Mouse (Mus musculus) retina, adult 2 months (tissue): ENCODE measurements around the gene Prkce.

Experiments
- DNase-seq: peaks from one replicate; pipeline ENCODE4 v3.0.0-alpha.2; 2012; ENCODE audit warnings: low read depth, low spot score

Gene Prkce

GRCm38 (mm10) chr17:86299576-86299975, 132.0 kb downstream of the Prkce start:
- no peak for DNase-seq

DNA sequence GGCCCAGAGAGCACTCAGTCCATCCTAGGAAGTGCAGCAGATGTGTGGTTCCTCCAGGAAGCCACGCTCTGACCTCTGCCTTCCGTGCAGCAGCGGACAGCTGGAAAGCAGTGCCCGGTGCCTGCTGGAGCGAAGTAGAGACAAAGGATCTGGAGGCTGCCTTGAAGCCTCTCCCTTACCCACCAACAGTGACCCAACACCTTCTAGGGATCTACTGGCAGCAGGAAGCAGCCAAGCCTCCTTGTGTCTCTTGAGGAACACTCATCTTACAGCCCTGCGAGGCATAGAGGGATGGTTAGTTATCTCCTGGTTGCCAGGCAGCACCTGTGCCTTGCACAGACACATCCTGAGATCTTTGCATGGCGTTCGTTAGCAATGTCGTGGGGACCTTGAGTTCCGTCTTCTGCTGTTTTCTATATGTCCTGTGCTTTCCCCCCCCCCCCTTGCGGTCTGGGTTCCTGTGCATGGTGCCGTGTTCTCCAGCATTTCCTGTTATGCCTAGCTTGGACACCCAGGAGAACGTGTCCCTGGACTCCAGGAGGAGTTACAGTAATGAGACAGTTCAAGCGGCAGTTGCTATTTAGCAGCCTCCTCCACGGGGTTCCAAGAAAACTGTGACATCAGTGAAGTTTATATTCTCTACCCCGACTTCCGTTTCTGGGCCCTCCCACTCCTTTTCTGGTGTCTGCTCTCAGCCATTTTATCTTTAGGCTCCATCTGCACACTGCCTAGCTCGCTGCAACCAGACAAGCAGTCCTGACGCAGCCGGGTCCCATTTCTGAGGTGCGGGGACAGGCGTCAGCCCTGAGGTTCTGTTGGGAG, 133.4 kb downstream of the Prkce start:
- DNase-seq: no peak

DNA sequence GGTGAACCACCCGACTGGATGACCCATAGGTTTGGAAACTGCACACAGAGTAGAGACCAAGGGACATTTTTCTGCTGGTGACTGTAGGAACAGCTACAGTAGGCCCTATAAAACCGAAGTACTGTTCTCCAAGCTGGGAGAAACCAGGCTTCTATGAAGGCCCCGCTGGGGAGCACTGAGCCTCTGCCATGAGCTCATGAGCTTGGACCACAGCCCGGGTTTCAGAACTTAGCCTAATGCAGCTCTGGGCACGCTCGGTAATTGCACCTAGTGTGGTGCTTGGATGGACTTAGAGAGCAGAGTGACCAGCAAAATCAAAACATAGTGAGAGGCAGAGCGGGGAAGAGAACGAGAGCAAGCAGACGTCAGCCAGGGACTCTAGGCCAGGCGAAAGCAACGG, 134.7 kb downstream of the Prkce start:
- no peak for DNase-seq

DNA sequence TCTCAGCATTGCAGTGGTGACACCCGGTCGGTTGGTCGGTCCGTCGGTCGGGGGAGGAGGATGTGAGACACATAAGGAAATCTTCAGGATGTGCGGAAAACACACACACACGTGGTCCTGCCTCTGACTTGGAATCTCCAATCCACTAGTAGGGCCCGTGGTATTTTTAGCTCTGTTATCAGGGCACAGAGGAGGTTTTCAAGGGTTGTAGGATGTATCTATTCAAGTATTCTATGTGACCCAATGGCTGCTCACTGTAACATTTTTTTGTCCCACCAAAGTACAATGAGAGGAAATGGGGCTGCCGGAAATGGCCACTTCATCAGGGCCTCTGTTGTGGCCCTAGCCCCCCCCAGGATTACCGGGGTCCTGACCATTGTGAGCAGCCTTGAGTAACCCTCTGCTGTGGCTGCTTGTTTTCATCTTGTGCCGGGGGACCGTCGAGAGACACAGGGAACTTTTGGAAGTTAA, 135.3 kb downstream of the Prkce start:
- no peak for DNase-seq

DNA sequence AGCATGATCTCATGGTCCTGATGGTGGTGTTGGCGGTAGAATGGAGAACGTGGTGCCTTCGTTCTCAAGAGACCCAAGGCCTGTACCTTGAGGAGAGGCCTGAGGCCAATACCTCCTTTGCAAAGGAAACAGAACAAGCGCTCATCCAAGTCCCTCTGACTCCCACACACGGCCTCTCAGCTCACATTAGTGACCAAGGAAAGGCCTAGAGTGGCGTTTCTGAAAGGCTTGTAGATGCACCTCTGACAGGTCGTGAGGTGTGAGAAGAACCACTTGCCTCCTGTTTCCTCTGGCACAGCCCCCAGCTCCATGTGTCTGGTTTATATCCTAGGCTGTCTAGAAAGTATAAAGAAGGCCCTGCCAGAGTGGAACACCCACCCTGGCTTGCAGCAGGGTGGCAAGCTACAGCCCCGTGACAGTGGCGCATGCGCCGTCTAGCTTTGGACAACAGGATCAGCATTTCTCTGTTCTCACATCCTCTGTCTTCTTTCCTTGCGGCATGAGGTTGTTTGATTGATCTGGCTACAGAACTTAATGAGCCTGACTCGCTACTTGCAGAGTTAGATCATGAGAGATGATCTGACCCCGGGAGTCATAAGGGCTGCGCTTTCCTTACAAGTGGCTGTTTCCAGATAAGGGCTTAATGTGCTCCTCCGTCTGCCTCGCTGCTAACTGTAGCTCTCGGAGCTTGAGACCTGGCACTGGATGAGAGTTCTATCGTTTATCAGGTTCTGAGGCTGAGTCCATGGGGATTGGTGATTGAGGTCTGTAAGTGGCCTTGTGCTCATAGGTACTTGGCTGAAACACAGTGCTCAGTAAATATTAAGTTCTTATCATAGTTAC, 136.0 kb downstream of the Prkce start:
- no peak for DNase-seq

DNA sequence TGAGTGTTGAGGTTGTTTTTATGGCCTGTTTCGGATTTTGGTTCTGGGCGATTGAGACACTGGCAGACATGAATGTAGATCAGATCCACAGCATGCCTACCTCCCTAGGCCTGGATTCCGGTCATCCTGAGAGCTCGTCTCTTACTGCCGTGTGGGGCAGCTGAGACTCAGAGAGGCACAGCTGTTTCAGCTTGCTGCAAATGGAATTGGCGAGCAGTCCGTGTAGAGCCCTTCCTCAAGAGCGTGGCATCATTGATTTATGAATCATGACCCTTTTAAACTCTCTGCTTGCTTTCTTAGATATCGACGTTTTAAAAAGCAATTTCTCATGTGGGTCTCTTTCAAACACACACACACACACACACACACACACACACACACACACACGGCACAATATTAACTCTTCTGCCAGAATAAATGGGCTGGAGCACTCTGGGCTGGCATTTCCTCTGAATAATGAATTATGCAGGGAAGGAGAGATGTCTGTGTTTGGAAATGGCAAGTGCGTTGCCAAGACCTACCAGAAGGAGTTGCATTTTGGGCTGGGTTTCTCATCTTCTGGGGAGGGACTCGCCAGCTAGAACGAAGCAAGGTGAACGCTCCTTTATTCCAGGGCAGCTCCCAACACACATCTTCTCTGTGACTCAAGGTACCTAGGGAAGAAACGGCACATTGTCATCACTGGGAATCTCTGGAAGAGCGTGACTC, 137.5 kb downstream of the Prkce start:
- no peak for DNase-seq

- no peak for DNase-seq
Observed at GRCm38 (mm10) chr17:86306161-86306560, 138.6 kb downstream of the Prkce start.

- DNase-seq: no peak
Observed at GRCm38 (mm10) chr17:86313413-86314139, 146.0 kb downstream of the Prkce start.

DNA sequence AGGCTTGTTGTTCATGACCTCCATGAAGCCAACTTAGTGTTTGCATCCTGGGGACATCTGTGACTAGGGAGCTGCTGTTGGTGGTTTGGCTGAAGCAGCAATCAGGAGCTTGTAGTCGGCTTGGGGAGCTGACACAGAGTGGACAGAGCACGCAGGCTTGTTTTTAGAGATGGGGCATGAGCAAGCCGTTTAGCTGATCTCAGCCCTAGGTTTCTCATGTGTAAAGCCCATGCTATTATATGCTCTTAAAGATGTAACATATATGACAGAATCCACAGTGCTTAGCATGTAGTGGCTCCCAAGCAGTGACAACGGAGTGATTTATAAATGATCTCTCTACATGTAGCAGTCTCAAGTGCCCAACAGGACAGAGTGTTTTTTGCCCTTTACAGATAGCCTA, 148.3 kb downstream of the Prkce start:
- DNase-seq: no peak

- no peak for DNase-seq
Observed at GRCm38 (mm10) chr17:86316771-86317170, 149.2 kb downstream of the Prkce start.

DNA sequence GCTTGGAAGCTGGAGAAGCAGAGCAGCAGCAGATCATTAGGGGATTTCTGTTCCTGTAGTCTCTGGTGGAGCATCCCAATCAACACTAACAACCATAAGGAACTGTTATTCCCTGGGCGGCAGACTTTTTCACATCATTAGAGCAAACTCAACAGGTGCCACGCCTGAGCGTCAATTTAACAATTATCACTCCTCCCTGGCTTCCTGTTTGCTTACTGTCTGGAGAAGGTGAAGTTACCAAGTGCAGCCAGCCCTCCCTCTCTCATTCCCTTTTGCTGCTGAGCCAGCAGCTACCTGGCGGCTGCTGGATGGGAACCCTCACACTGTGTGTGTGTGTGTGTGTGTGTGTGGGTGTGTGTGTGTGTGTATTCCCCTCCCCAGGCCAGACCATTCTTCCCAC, 149.6 kb downstream of the Prkce start:
- DNase-seq: no peak

- no peak for DNase-seq
Observed at GRCm38 (mm10) chr17:86319967-86320602, 152.5 kb downstream of the Prkce start.

DNA sequence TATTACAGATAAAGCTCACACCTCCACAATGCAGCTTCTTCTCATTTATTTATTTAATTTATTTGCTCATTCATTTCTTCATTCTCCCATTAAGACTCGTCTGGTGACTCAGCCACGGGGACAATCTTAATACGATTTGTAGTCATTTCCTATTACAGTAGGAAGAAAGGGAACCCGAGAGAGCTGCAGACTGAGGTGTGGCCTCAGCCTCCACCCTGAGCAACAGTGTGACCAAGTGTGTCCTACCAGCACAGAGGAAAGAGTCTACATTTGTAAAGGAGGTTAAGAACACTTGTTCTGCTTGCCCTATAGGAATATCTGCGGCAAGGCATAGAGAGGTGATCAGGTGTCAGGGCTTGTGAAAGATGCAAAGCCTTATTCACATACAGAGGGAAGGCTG, 155.3 kb downstream of the Prkce start:
- no peak for DNase-seq

- no peak for DNase-seq
Observed at GRCm38 (mm10) chr17:86323310-86323709, 155.7 kb downstream of the Prkce start.

DNA sequence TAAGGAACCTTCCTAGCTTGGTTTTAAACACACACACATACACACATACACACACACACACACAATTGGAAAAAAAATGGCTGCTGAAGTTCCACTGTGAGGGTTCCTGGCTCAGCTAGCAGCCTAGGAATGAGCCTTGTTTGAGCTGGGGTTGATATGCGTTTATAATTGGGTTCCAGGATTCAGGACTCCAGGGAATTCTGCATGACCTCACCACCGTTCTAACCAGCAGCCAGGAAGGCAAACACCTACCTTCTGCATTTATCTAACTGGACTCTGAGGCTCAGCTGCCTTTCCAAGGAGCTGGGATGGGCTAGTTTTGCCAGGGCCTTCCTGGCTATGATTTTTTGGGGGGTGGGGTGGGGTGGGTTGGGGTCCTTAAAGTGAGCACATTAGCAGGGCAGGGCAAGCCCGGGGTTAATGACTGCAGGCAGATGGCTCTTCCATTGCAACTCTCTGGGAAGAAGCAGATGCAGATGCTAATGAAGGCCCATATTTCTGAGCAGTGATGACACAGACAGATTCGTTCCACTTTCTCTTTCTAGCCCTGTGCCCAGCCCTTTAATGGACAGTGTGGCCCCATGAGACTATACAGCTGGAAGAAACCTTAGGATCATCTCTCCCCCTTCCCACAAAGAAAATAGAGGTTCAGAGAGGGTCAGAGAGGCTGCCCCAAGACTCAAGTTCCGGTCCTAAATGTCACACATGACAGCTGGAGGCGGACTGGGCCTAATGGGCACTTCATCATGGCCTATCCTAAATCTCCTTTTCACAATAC, 156.5 kb downstream of the Prkce start:
- no peak for DNase-seq

GRCm38 (mm10) chr17:86324756-86325155, 157.2 kb downstream of the Prkce start:
- no peak for DNase-seq

DNA sequence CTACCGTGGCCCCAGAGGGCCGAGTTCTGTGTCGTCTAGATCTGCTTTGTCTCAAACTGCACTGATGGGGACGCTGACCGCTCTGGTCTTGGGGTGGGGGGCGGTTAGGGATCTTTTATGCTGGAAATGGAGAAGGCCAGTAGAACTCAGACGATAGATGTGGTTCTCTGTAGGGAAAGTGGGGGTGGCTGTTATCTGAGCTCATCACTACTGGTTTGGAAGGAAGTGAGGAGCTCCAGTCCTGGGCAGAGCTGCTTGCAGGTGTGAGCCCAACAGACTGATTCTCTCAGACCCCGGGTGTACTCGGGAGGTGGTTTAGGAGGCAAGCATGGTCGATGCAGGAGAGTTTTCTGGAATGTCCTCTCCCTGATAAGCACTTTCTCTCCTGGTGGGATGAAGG, 157.7 kb downstream of the Prkce start:
- DNase-seq: no peak

DNA sequence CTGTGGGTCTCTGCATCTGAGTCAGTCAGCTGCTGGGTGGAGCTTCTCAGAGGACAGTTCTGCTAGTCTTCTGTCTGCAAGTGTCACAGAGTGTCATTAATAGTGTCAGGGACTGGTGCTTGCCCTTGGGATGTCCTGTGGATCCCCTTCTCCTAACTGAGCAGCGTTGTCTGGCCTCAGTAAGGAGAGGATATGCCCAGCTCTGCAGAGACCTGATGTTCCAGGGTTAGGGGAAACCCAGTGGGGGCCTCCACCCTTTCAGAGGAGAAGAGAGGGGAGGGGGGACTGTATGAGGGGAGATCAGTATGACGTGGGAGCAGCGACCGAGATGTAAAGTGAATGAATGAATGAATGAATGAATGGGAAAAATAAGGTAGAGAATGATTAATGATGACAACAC, 160.4 kb downstream of the Prkce start:
- no peak for DNase-seq

GRCm38 (mm10) chr17:86329273-86330075, 161.9 kb downstream of the Prkce start:
- DNase-seq: no peak
